Mouse (Mus musculus): ENCODE results near the gene Pcgf5.
"Not testable (repeated sequence)": the region's sequence is repeated elsewhere in the genome, so short reads cannot be mapped to it uniquely, and the experiment has no call there.

Pcgf5 gene

DNA sequence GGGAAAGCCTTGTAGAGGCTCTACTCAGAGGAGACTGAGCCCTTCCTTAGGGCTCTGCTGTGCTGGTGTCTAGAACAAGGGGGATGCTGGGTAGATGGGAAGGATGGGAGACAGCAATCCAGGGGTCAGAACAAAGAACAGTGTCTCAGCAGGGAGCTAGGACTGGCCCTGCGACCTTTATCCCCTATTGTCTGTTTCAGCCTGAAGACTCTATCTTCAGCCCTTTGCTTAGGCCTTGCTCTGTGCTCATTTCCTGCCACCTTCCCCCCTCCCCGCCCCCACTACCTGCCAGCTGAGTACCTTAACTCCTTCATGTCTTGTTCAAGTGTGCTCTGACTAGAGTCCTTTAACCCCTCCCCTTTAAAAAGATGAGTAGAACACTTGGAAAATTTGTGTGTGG lies 36.3 kb downstream of the Pcgf5 start:
- DNase-seq (ENCODE audit: low read depth, low spot score): no peak

DNA sequence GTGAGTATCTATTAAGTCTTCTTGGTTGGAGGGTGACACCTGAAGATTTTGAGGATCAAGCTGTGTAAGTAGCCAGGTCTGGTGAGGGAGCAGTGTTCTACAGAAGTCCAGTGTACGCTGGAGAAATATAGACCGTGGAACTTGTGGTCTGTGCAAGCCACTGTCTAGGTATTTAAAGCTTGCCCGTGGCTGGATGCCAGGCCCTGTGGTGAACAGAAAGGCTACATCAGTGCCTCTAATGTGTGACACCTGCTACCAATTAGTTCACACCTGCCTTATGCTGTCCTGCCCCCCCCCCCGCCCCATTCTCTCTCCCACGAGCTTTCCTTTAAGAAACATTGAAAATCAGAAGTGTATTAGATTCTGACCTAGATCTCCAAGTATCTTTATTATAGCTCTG lies 40.4 kb downstream of the Pcgf5 start:
- no peak for DNase-seq (ENCODE audit: low read depth, low spot score)

DNA sequence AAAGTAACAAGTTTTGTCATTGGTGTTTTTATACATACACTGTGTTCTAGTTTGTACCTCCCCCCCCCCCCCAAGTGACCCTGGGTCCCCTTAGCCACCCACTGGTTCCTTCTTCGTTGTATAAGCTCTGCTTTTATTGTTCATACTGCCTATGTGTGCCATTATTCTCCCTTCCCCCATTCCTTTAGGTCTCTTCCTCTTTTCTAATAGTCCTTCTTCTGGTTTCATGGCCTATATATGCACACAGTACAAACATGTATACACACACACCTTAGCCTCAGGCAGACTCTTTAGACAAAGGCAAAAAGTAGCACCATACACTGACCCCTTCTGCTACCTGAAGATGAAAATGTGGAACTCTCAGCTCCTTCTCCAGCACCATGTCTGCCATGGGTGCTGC lies 42.6 kb downstream of the Pcgf5 start:
- DNase-seq (ENCODE audit: low read depth, low spot score): no peak

DNA sequence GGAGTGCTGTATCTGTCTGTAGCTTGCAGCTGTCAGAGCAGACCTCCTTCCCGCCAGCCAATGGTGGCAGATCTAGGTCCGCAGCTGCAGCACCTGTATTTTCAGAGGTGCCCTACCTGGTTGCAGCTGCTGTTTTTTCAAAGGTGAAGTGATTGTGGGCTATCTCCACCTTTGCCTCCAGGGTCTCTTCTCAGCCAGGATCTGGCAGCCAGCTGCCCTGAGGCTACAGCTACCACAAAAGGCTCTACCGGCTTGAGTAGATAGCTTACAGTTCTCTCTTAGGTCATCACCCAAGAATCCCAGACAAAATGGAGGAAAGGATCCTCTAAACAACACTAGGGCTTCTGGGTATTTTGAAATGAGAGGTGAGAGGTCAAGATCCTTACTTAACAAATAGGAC lies 50.4 kb downstream of the Pcgf5 start:
- DNase-seq (ENCODE audit: low read depth, low spot score): no peak

DNA sequence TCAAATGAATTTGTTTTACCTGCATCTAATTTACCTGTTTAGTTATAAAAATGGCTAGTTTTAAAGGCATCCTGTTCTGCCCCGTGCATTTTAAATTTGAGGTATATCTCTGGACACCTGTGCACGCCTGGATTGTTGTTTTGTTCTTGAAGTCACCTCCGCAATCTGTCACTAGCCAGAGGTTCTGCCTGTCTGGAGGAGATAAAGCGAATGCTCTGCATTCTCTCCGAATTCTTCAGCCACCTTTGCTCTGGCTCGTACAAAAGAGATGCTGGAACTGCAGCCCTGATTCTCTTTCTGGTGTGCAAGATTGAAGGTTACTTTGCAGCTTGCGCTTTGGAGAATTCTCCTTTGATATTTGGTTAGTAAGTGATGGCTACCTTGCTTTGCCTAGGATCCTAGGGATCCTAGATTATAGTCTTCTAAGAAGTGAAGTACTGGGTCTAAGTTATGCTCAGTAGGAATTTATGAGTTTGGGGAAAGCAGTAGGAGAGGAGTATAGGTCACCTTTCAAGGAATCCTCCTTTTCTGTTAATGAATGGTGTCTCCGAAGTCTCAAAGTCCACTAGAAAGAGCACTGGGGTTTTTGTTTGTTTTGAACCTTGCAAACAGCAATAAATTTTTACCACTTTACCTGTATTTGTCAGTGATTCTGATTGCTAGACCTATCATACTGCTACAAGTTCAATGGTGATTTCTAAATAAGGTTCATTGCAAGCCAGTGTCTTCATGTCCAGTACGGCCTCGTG lies 60.4 kb downstream of the Pcgf5 start:
- DNase-seq (ENCODE audit: low read depth, low spot score): no peak

DNA sequence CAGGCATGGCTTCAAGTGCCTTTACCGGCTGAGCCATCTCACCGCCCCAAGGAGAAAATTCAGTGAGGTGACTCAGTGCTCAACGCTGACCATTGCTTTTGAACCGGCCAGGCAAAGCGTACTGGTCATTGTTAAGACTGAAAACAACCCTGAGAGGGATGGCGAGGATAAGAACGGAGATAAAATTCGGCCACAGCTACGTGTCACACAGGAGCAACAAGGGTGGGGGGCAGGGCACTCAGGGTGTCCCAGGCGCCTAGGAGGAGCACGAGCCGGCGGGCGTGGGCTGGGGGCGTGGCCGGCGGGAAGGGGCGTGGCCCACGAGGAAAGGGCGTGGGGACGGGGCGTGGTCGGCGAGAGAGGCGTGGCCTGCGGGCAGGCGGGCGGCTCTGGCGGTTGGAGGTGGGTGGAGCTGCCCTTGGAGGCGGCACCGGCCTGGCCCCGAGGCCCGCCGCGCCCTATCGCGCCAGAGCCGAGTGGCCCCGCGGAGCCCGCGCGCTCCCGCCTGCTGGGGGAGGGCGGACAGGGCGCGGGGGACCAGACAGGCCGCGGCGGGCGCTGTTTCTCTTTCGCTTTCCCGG lies 61.3 kb downstream of the Pcgf5 start:
- peak; percentile 77 for DNase-seq (ENCODE audit: low read depth, low spot score)

DNA sequence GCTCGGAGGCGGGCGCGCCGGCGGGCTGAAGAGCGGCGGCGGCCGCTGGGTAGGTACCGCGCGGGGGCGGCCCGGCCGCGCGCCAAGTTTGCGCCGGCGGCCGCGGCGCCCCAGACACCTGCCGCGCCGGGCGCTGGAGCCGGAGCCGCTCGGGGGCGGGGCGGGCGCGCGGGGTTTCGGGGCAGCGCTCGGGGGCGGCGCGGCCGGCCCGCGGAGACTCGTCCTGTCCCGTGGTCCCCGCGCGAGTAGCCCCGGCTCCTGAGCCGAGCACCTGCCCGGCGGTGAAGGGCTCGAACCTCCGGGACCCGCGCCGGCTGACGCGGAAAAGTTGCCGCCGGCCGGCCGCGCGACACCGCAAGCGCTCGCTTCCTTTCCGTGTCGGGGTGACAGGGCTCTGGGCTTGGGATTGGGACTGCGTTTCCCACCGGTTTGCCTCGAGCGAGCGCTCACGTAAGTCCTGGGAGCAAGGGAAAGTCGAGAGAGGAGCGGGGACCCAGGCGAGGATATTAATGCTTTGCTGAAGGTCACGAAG lies 61.8 kb downstream of the Pcgf5 start:
- DNase-seq (ENCODE audit: low read depth, low spot score): no peak

DNA sequence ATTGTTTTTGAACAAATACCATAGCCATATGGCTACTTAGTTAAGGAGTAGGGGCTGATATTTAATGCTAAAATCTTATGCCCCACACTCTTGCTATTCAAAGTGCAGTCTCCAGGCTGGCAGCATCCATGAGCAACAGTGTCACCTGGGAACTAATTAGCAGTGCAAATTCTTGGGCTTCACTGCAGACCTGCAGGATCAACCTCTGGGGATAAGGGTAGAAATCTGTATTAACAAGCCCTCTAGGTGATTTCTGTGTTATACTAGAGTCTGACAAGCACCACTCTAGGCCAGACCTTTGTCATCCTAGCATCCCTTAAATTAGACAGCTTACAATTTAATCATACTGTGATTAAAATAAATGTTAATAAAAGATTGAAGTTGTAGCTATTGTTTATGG lies 71.8 kb downstream of the Pcgf5 start:
- DNase-seq (ENCODE audit: low read depth, low spot score): no peak

DNA sequence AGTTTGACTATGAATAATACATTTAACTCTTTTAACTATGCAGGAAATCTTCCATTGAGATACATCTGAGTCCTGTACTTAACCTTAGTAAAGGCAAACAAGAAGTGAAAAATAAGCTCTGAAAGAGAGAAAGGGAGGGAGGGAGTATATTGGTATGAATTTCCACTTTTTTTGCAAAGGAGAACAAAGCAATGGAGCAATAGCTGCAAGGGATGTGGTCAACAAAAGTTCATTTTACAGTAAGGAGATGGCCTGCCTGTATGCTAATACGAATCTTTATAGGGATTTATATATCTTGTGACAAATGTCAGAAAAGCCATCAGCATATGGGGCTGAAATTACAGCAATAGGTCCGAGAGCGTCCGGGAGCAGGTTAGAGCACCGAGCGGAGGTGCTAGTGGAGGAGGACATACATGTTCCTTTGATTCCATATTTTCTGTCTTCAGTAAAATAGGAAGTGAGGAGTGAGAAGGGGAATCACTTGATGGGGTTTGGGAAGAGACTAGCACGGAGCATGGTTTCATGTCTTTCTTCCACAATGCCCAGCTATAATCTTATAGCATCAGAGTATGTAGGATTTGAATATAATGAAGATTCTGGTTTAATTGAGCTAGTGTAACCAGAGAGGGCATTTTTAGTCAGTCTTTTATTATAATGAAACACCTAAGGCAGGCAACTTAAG lies 79.2 kb downstream of the Pcgf5 start:
- DNase-seq (ENCODE audit: low read depth, low spot score): no peak

DNA sequence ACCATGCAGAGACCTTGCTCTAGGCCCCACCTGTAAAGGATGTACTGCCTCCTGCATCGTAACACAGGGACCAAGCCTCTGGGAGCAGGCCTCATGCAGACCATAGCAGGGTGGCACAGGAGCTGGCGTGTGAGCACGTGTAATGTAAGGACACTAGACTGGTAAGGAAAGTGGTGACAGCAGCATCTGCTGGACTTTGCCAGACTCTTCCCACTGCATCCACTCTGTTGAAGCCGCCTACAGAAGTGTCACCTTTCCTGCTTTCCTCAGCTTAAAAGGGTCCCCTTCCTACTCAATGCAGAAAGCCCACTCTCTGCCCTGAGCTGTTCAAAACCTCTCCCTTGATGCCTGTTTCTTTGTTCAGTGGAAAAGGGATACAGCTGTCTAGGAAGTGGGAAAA lies 80.0 kb downstream of the Pcgf5 start:
- DNase-seq (ENCODE audit: low read depth, low spot score): no peak

DNA sequence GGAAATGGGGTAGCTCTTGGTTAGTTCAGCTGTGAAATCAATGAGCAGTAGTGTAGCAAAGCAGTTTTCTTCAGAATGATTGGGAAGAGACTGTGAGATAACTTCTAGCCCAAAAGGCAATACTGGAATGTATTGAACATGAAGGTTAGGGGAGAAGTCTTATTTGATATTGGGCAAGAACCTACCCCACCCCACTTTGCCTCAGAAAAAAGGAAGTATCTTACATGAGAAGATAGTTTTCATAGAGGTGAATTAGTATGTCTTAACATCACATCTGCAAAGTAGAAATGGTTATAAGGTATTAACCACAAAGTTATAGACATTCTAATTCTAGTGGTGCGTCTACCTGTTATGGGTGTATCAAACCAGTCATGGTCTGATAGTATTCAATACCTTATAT lies 81.2 kb downstream of the Pcgf5 start:
- DNase-seq (ENCODE audit: low read depth, low spot score): no peak

DNA sequence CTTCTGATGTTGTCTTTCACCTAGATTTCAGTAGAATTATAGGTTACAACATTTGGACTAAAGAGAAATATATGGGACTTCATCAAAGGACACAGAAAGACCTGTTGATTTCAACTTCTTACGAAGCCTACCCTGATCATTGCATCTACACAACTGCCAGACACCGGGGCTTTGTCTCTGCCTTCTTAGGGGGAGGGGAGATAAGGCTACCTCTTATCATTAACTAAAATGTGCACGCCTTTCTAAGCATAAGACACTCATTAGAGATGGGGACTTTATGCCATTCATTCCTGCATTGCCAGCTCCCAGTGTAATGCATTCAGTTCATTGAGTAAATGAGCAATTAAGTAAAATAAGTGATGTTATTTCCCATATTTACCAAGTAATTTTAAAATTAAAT lies 85.1 kb downstream of the Pcgf5 start:
- DNase-seq (ENCODE audit: low read depth, low spot score): no peak

DNA sequence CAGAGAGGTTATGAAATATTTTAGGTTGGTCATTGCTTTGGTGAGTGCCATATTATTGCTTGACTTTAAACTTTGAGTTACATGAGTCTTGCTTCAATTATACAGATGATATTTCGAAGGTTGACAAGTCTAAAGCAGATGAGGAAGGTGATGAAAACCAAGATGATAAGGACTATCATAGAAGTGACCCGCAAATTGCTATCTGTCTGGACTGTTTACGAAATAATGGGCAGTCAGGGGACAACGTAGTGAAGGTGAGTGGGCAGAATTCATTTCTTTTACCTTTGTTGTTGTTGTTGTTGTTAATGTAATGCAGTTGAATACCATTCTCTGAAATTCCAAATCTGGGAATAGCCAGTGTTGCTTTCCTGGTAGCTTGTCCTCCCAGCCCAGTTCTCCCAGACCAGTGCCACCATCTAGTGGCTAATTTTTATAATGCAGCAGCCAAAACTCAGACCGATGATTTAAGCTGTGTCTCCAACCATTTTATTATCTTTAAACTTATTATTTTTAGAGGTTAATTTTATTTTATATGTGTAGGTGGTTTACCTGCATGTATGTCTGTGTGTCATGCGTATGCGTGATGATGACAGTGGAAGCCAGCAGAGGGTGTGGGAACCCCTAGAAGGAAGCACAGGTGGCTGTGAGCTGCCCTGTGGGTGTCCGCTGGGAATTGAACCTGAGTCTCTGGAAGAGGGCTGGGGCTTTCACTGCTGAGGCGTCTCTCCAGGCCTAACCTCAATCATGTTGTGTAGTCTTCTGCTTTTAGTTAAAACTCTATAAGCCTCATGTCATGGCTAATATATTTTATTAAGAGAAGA lies 92.0 kb downstream of the Pcgf5 start:
- peak; percentile 31 for DNase-seq (ENCODE audit: low read depth, low spot score)

DNA sequence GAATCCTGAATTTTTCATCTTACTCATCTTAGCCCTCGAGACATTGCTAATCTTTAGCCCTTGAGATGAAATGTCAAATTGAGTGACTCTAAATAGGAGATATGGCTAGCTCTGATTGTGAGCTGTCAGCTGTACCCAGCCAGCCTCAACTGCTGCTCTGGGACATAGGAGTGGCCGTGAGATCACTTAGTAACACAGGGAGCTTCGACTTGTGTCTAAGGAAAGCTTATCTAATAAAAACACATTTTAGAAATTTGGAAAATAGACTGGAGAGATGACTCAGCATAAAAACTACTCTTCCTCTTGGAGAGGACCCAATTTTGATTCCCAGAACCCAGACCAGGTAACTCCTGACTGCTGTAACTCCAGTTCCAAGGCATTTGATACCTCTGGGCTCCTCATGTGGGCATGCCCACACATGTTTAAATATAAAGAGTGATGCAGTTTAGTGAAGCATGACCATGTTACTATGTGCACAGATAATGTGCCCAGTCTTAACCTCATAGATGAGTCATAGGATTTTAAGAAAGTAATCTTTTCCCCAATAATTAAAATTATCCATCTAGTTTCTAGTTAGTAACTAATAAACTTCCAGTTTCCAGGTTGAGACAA lies 103.0 kb downstream of the Pcgf5 start:
- no peak for DNase-seq (ENCODE audit: low read depth, low spot score)

DNA sequence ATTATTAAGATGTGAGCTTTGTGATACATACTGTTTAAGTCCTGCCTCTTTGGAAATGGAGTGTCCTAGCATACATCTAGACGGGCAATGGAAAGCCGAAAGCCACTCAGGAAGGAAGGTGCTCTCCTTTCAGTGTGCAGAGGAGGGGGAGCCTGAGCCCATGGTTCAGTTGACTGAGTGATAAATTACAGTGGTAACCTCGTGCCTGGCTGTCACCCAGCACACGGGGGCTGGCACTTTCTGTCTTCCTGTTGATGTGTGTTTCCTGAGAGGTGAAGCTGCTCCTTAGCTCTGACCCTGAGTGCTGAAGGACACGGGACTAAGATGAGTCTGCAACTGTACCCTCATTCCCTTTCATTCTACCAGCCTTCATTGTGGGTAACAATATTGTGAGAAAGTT lies 103.6 kb downstream of the Pcgf5 start:
- DNase-seq (ENCODE audit: low read depth, low spot score): no peak

DNA sequence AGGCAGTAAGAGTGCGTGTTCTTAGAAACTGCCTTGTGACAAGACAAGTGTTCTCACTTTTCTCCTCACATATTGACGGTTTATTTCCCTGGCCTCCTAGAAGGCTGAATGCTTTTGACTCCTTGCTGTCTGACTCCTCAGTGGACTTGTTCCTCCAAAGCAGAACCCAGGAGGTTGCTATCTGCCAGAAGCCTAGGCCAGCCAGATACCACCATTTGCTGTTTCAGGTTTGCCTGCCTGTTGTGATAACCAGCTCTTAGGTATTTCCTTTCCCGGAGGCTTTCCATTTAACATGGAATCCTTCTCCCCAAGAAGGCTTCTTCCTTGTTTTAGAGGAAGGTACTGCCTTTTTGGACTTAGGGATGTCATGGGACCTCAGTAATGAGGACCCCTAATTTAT lies 104.1 kb downstream of the Pcgf5 start:
- not testable (repeated sequence) for DNase-seq (ENCODE audit: low read depth, low spot score)

DNA sequence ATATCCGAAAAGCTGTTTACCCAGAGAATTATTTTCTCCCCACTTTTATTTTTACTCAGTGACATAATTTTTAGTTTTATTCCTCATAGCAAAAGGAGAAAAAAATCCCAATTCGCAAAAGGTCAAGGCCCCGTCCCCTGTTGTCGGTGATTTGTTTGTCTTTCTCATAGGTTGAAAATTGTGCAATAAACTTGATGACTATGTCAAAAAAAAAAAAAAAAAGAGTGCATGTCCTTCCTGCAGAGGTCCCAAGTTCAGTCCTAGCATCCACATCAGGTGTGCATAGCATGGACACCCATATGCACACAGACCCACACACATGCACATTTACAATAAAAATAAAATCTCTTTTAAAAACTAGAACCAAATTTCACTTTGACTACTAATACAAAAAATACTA lies 105.3 kb downstream of the Pcgf5 start:
- DNase-seq (ENCODE audit: low read depth, low spot score): no peak

DNA sequence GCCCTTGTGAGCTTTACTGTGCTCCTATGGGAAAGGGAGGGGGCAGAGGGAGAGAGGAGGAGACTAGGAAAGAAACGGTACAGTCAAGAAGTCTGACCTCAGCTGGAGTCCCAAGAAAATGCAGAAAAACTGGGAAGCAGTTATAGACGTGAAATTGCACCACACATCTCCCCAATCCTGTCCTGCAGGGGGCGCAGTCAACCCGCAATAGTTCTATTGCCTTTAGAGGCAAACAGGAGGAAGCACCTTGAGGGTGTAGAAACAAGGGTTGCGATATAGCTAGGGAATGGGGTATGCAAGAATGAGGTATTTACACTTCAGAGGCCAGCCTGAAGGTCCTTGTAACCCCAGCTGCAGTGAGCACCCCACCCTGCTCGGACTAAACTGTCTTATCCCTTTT lies 122.0 kb downstream of the Pcgf5 start:
- peak; percentile 5 for DNase-seq (ENCODE audit: low read depth, low spot score)

DNA sequence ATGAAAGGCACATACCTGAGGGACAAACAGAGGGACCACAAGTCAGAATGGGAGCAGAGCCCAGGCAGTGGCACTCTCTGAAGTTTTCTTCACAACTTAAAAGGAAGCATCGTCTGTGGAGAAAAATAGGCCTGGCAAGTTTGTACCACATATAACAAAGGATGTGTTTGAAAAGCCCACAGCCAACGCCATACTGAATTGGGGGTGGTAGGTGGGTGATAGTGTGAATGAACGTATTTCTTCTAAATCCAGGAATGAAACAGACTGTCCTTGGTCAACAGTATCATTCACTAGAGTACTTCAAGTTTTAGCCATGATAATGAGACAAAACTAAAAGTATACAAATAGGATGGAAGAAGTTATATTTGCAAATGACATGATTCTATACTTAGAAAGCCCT lies 123.2 kb downstream of the Pcgf5 start:
- no peak for DNase-seq (ENCODE audit: low read depth, low spot score)

DNA sequence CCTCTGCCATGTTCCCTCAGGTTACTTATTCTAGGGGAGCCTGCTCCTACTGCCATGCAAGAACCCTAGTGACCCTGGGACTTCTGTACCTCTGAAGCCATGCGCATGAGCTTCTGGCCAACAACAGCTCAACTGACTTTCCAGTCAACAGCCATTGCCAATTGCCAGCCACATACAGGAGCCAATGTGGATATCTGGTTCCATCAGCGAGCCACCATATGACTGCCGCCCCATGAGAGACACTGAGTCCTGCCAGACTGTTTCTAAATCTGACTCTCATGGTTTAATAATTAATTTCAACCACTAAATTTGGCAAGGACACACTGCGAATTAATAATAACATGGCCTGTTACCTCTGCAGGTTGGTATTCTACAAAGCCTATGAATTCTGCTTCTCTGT lies 128.5 kb downstream of the Pcgf5 start:
- no peak for DNase-seq (ENCODE audit: low read depth, low spot score)

DNA sequence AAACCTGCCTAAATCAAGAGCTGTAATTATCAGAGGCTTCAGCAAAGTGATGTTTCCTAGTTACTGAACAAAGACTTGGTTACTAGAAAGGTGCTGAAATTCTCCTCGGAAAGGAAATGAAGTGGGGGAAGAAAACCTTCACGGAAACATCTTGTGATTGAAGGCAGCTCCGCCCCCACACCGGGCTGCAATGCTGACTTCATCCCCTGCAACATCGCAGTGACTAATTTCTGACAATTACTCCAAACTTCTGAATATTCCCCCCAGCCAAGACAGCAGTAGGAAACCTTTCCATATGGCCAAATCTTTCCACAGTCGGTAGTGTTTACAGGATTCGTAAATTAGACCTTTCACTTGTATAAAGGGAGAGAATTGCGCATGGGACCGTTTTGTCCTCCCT lies 129.0 kb downstream of the Pcgf5 start:
- no peak for DNase-seq (ENCODE audit: low read depth, low spot score)

DNA sequence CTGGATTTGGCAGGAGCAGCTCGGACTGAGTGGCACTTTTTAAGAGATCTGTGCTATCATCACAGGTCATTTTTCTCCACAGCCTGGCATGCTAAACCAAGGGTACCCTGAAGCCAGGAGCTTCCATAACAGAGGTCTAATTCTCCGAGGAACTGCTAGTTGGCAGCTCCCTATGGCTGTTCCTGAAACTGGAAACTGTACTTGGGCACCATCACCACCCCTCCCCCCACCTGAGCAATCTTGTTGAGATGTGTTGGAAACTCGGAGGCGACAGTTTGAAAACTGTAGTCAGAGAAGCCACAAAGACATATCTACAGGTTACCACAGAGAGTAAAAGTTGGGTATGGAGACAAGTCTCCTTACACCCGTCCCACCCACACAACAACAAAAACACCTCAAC lies 129.6 kb downstream of the Pcgf5 start:
- no peak for DNase-seq (ENCODE audit: low read depth, low spot score)

Data from forelimb bud, embryonic 11.5 days (tissue).